Mouse (Mus musculus): Measurements from ENCODE around the gene Mdc1.

Mdc1 gene

DNA sequence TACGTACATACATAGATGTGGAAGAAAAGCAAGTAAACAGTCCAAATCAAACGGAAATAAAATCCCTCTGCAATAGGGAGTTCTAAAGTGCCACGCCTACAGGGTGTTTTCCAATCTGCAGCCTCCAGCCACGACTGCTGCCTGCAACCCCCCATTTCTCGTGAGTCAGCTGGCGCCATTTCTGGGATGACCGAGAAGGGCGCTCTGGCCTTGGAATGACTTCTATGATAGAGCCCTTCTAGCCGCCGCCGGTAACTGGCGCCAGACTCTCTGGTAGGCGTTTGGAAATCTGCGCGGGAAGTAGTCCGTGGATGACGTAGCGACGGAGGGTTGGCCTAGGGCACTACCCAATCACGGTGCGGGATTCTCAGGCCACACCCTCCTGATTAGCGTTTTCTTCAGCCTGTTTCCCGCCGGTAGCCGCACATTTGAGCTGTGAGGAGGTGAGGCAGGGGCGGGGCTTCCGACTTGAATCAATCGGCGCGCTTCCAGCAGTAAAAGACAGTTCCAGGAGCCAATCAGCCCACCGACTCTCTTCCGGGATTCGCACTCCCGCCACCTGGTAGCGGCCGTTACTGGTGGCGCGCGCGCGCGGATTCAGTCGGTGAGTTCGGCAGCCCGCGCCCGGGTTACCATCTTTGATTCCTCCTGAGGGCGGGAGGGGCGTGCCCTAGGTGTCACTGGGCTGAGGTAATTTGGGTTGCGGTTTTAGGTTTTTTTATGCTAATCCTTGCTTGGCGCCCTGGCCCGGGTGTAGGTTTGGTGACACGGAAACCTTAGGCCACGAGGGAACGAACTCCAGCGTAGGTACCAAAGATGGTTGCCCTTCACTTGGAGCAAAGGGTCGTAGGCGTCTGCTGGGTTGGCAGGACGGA lies at the start of gene Mdc1:
Gene Mdc1 (plus strand): TSS at position 440 of the 875 bp plus-strand sequence.
- DNase-seq (ENCODE audit: inconsistent ontology term), result peak; percentile 100

DNA sequence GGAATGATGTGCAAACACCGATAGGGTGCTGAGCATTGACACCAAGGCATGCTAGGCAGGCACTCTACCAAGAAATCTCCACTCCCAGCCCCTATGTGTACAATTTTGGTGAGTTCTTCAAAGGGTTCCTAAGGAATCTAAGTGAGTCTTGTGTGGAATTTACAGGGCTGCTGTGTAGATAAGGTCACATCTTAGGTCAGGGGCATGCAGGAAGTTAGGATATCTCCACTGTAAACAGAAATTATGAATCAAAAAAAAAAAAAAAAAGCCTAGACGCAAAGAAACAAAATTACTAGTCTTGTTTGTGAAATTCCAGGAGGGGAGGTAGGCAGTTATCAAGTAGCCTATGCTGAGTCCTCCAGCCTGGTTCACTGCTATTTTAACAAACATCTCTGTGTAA lies 48.5 kb upstream of the Mdc1 start:
- no peak for DNase-seq (ENCODE audit: inconsistent ontology term)

DNA sequence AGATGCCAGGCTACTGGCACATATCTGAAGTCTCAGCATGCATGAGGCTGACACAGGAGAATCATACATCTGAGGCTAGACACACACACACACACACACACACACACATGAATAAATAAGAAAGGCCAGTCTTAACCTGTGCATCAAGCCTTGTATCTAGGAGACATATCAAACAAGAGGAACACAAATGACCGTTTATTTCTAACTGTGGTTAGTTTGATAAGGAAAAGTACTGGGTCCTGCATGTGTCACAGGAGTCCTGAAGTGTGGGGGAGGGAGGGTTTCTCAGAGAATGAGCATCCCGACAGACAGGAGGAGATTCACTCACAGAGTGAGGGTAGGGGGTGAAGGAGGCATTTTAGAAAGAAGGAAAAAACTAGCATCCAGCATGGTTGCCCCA lies 46.2 kb upstream of the Mdc1 start:
- no peak for DNase-seq (ENCODE audit: inconsistent ontology term)

DNA sequence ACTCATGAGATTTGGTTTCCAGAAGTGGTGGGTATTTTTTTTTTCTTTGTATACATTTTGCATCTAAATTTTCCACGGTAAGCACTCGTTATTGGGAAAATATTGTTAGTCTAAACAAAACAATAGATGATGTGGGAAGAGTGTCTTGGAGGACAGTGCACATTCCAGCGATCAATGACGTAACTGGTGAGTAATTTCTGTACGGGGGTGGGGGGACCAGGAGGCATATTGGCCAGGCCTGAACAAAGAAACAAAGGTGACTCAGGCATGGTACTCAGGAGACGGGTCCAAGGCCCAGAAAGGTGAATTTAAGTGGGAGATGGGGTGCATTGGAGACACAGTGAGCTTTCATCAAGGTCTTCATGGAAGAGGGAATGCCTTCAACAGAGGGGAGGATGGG lies 45.7 kb upstream of the Mdc1 start:
- peak; percentile 88 for DNase-seq (ENCODE audit: inconsistent ontology term)

DNA sequence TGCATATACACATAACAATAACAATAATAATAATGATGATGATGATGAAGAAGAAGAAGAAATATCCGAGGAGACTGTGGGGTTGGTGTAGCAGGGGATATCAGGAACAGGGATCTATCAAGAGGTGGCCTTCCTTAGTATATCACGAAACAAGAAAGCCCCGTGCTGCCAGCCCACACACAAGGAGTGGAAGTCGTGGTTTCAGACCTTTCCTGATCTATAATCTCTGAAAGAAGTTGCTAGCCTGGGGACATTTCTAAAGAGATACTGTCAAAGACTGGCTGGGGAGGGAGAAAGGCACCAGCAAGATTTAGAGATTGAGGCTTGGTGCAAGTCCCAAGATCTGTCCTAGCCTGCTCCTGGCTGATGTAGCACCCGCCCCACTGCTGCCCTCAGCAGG lies 44.5 kb upstream of the Mdc1 start:
- DNase-seq (ENCODE audit: inconsistent ontology term), result no peak

DNA sequence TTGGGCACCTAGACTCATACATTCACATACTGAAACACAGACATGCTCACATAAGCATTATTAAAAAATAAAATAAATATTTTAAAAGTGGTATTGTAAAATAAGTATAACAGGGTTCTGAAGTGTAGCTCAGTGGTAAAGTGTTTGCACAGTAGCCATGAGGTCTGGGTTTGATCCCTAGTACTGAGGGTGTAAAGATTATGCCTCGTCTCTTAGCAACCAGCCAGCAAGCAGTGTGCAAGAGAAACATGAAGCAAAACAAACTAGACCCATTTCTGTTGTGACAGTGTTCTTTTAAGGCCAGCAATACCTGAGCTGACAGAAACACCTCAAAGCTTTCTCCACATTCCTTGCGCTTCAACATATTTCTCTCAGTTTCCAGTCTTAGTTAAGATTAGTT lies 40.4 kb upstream of the Mdc1 start:
- no peak for DNase-seq (ENCODE audit: inconsistent ontology term)

DNA sequence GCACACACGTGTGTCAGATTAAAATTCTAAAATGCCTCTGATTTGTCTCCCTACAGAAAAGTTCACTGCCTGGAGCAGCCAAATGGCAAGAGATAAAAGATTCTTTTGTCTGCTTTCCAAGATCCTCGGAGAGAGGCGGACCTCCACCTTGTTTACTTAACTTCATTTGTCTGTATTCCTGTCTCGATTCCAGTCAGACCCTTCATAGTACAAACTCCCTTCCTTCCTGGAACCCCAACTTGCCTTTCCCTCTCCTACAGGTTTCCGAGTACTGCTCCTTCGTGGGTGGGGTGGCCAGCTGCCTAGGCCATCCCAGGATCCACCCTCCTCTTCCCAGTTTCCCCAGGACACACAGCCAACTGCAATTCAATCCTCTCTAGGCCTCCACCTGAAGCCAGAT lies 38.3 kb upstream of the Mdc1 start:
- no peak for DNase-seq (ENCODE audit: inconsistent ontology term)

DNA sequence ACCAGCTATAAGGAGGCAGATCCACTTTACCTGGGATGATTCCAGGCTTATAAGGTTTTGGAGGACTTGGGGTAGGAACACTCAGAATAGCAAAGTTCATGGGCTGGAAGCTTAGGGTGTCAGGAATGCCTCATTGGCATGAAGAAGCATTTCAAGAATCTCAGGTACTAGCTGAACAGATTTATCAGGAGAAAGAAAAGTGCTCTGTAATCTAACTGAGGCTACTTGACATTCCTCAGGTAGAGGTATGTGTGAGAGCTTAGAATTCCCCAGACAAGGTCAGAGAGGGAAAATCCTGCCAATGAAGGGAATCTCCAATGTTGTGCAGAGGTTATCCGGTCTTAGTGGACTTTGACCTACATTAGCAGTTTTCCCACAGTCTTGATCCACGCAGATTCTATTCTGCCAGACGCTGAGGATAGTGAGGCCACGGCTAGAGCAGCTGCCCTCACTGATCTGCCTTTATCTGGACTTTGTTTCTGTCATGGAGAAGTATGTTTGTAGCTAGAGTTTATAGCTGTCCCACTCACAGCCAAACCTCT lies 37.4 kb upstream of the Mdc1 start:
- no peak for DNase-seq (ENCODE audit: inconsistent ontology term)

DNA sequence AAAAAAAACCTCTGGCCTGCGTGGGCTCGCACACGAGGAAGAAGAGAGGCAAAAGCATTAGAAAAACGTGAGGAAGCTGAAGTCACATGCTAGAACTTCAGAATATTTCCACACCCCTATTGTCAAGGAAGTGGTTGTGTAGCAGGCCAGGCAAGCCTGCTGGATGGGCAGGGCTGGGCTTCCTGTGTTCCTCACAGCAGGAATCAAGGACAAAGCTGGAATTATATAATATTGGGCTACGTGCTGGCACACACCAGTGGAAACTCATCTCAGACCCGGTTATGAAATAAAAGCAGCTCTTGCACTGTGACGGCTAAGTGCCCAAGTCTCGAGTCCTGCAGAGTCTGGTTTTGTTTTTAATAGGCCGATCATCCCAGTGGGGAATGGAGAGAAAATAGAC lies 33.2 kb upstream of the Mdc1 start:
- peak; percentile 87 for DNase-seq (ENCODE audit: inconsistent ontology term)

DNA sequence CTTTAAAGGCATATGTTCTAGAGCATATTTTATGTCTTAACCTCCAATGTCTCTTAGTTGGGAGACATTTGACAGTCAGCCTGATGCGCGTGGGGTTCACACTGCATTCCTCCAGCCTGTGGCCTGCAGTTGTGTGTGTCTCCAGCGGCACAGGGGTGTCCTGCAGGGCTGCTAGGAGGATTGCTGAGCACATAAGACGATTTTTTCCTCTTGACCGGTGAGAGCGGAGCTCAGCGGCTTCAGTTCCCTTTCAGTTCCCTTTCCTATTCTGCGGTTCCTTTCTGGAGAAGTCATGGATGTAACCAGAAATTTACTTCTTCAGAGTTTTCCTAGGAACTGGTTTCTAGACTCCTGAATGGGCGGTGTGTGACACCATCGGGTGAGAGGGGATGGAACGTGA lies 31.9 kb upstream of the Mdc1 start:
- DNase-seq (ENCODE audit: inconsistent ontology term), result no peak

DNA sequence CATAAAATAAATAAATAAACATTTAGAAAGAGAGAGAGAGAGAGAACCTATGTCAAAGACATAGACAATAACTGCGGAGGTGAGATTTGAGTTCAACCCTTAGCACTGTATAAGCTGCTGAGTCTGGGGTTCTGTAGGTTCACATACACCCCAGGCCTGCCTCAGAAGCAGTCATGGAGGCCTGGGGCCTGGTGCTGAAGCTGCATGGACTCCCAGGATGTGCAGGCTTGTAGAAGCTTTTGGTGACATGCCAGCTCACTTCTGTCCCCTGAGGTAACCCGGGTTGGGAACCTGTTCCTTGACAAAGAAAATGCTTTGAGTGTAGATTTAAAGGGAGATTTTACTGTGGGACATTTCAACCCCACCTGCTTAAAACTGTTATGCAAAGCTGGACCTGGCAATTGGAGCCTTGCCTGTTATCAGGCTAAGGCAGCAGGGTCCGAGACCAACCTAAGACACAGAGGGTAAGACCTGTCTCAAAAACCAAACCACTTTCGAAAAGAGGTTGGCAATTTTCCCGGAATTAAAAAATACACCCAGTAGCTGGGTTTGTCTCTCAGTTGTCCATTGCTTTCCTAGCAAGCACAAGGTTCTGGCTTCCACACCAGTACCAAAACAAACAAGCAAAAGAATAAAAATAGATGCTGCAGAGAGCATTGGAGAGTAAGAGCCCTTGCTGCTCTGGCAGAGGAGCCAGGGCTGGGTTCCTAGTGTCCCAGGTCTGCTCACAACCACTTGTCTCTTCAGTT lies 30.2 kb upstream of the Mdc1 start:
- DNase-seq (ENCODE audit: inconsistent ontology term), result no peak

DNA sequence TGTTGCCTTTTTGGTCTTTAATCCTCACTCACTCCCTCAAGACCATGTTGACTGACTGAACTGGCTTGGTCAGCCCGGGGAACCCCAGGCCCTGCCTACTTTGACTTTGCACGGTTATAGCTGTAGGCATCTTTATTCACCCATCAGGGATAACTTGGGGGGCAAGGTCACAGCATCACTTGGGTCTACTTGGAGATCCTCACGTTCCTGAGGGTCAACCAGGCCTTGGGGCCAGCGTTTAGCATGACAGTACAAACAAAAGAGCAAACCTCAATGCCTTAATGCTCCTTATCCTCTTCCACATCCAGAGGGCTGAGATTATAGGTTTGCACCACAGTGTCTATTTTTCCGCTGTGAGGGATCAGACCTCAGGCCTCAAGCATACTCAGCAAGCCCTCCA lies 29.0 kb upstream of the Mdc1 start:
- DNase-seq (ENCODE audit: inconsistent ontology term), result no peak

DNA sequence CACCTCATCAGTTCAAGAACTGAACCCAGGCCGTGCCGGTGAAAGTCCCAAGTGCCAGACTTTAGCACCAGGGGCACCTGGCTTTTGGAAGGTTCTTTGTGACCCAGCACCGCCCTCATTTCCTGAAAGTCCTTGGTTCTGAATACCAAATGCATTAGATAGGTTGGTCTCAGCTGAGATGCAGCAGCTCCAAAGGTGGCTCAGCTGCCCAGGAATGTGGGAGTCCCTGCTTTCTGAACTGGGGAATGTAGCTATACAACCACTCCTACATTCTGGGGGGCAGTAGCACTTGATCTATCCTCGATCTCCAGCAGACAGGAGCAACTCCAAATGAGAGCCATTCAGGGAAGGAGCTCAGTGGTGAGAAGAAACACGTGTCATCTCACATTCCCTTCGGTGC lies 28.6 kb upstream of the Mdc1 start:
- DNase-seq (ENCODE audit: inconsistent ontology term), result no peak

DNA sequence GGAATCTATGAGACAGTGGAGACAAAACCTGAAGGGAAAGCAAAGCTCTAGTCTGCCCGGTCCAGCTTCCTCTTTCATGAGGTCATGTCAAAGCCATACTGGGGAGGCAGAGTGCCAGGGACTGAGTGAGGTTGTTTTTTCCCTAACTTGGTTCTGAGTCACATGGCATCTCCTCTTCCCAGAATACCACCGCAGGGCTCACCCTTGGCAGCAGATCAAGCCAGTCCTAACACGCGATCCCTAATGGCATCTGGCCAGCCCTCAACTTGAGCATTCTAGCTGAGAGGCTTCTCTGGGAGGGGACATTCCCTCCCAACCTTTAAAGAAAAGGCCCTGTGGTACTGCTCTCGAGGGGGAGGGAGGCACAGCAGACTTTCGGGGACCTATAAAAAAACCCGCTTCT lies 28.1 kb upstream of the Mdc1 start:
- peak; percentile 99 for DNase-seq (ENCODE audit: inconsistent ontology term)

DNA sequence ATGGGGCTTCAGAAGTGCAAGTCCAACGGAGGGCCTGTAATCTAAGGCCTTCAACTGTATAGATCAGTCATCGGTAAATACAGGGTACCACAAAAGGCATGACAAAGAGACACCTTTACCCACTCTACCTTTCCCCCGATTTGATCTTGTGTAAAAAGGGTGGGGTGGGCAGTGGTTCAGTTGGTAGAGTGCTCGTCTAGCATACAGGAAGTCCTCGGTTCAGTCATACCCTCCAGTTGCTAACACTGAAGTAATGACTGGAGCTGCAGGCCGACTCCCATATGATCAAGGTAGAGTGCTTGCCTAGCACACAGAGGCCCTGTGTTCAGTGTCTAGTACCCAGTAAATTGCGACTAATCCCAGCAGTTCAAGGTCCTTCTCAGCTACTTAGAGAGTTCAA lies 27.7 kb upstream of the Mdc1 start:
- DNase-seq (ENCODE audit: inconsistent ontology term), result no peak

DNA sequence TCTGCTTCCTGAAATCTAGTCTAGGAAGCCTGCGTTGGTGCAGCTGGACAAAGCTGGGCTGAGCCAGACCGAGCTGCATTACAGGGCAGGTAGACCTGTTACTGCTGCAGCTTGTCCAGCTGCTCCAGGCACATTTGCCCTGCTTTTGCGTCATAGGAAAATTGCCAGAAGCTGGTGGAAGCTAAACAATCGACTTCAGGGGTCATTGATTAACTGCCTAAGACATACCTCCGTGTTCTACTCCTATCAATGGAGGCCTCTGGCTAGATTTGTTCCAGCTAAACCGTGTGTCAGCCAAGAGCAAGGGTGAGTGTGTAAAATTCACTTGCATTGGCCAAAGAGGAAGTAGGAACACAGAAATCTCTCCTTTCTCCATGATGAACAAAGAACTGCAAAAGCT lies 26.6 kb upstream of the Mdc1 start:
- no peak for DNase-seq (ENCODE audit: inconsistent ontology term)

DNA sequence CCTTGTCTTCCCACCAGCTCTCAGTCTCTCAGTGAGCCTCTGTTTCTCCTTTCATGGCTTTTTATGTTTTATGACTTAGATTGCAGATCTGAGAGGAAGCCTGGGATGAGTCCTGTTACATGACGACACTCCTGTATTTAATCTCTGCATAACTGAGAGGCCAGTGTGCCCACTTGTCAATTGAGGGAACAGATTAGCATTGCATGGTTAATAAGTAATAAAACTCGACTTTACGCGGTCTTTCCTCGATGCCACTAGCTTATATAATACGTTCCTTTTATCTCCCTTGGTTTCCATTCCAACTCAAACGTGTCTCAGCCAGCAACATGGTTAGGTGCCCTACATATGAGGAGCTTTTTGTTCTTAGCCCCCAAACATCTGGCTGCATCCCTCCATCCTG lies 25.5 kb upstream of the Mdc1 start:
- no peak for DNase-seq (ENCODE audit: inconsistent ontology term)

DNA sequence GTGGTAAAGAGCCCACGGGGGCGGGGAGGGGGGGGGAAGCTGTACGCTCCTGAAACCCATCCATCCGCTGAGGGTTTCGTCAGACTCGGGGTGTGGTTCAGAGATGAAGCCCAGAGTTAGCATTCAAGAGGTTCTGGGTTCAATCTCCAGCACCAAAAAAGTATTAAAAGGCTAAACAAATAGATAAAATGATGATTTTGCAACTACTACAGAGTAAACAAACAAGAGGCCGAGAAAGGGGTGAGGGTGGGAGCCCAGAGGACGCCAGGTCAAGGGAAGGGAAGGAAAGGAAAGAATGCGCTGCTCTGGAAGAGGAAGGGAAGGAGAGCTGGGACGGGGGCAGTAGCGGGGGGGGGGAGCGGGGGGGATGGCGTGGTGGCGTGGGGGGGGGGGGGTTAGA lies 24.6 kb upstream of the Mdc1 start:
- DNase-seq (ENCODE audit: inconsistent ontology term), result no peak

DNA sequence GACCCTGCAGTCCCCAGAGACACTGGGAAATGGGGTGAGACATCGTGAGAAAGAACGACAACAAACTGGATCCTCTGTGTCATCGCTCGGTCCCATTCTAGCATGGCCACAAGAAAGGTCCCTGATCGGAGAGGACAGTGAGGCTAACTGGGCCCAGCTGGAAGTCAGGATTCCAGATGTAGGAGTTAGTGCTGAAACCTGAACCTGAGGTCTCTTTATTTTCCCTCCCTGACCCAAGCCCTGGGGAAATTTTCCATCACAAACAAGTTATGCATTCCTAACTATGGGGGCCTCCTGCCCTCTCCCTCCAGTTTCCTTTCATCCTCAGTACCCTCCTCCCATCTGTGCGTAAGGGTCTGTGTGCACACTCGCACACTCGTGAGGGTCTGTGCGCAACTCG lies 24.1 kb upstream of the Mdc1 start:
- DNase-seq (ENCODE audit: inconsistent ontology term), result no peak

DNA sequence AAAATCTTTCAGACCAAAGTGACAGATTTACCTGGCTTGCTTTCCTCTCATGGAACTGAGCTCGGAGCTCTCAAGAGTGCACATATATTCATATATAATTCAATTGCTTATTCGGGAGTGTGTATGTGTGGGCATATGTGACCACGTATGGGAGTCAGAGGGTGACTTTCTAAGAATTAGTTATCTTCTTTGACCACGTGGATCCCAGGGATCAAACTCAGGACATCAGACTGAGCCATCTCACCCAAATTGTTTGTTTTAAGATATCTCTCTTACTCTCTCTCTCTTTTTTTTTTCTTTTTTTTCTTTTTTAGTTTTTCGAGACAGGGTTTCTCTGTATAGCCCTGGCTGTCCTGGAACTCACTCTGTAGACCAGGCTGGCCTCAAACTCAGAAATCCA lies 21.2 kb upstream of the Mdc1 start:
- no peak for DNase-seq (ENCODE audit: inconsistent ontology term)

DNA sequence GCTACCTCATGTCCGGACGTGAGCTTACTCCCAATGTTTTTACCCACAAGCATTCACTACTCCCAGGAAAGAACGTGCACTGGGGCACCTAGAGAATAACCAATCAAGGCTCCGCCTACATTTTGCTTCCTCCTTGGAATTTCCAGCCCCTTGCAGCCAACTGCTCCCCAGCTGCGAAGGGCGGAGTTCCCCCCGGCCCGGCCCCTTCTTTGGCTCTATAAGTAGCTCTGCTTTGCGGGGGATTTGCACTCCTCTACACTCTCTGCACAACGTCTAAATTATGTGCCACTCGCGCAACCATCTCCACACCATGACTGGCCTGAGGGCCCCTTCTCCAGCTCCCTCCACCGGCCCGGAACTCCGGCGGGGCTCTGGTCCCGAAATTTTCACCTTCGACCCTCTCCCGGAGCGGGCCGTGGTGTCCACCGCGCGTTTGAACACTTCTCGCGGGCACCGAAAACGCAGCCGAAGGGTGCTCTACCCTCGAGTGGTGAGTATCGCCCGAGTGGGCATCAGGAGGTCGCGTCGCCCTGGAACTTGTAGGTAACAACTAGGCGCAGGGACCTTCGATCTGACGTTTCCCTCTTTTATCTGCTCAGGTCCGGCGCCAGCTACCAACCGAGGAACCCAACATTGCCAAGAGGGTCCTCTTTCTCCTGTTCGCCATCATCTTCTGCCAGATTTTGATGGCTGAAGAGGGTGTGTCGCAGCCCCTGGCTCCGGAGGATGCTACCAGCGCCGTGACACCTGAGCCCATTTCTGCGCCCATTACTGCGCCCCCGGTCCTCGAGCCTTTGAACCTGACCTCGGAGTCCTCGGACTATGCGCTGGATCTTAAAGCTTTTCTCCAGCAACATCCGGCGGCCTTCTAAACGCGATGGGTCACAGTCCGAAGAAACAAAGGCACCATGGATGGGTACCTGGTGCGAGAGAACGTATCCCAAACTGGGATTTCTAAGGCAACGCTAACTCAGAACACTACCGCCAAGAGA lies 19.6 kb upstream of the Mdc1 start, which contains the start of gene Ier3:
Gene Ier3 (plus strand): TSS at position 246 of the 992 bp plus-strand sequence.
- DNase-seq (ENCODE audit: inconsistent ontology term), result peak; percentile 90

DNA sequence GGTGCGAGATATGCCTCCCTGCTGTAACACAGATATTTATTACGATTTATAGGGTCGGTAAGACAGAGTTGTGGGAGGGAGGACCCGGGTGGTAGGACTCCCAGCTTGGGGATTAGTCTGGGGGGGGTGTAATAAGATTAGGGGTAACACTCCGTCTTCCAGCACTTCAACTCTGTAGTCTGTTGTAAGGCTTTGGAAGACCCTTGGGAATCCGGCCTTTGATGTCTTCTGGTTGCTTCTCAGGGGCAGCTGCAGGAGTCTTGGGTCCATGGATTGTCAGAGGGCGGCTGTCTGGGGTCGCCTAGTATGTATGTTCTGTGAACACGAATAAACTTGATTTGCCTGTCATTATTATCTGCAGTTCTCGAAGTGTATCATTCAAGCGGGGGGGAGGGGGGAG lies 18.8 kb upstream of the Mdc1 start:
- DNase-seq (ENCODE audit: inconsistent ontology term), result no peak
